Mouse (Mus musculus): ENCODE data around the gene Mipol1. TPM values are rescaled to one million over a fixed set of nuclear protein-coding genes. Genes with fewer than 3 reads are reported as not detected.

Gene Mipol1
- polyA plus RNA-seq, 1 experiment from 2014 or later = 7.7 TPM

DNA sequence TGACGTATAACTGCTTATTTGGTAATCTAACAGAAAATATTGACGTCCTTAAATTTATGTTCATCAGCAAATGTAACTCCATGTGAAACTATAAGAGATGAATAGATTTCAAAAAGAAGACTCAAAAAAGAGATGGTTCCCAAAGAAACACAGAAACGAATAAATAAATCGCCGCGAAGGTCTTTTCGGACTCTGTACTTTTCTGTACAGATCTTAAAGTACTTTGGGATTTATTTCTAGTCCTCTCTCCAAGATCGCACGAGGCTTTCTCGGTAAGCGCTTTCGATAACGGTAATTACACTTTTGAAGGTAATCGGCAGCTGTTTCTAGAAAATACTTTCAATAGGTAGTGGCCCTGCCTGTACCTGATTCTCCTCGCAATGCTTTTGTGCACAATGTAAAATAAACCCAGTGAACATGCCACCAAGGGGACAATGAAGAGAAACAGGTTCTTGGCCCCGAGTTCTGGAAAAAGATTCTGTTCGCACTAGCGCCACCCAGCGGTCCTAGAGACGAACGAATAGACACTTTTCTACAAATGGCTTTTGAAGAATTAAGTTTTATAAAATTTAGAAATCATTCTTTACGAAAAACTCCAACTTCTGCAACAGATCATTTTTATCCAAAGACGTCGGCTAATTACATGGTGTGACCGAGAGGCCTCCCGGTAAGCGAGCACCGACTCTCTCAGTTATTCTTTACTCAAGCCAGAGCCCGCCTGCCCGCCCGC is 314.6 kb downstream of the Mipol1 start:
- H3K27me3 ChIP-seq (ENCODE audit: control insufficient read depth, insufficient read depth, low read length) = peaks cover 92% of the 10 kb centered on the region
- no peaks in the 10 kb centered on the region for H3K9me3 ChIP-seq (ENCODE audit: control insufficient read depth, low read length)
- peak overlapping the region; percentile 44 to 52 for H3K4me3 ChIP-seq (ENCODE audit: control insufficient read depth in 1 of 2, insufficient read depth in 1 of 2, low read depth in 1 of 2, low read length in 2 of 2)
- H3K36me3 ChIP-seq (ENCODE audit: control insufficient read depth, insufficient read depth, low read length) = no peaks in the 10 kb centered on the region
- H3K4me1 ChIP-seq (ENCODE audit: control insufficient read depth in 2 of 2, insufficient read depth in 2 of 2, low read length in 2 of 2) = peaks cover 3 to 28% of the 10 kb centered on the region in 2 experiments; a peak in 3 of 4 replicates
- ATAC-seq (ENCODE audit: insufficient number of reproducible peaks, insufficient read depth, low FRiP score, low read depth) = no peak
- peak overlapping the region; percentile 96 for H3K4me2 ChIP-seq (ENCODE audit: low read length)
- peak overlapping the region; percentile 36; the same call in 1 of the 2 replicates for H3K9ac ChIP-seq (ENCODE audit: low read length)
- 3% methylated on average over 31 of the region's 31 CpGs for WGBS
- H3K27ac ChIP-seq (replicated peaks in 1 of 2; ENCODE audit: control insufficient read depth in 1 of 2, insufficient read depth in 1 of 2, low read depth in 2 of 2, low read length in 2 of 2) = no peak overlapping the region

DNA sequence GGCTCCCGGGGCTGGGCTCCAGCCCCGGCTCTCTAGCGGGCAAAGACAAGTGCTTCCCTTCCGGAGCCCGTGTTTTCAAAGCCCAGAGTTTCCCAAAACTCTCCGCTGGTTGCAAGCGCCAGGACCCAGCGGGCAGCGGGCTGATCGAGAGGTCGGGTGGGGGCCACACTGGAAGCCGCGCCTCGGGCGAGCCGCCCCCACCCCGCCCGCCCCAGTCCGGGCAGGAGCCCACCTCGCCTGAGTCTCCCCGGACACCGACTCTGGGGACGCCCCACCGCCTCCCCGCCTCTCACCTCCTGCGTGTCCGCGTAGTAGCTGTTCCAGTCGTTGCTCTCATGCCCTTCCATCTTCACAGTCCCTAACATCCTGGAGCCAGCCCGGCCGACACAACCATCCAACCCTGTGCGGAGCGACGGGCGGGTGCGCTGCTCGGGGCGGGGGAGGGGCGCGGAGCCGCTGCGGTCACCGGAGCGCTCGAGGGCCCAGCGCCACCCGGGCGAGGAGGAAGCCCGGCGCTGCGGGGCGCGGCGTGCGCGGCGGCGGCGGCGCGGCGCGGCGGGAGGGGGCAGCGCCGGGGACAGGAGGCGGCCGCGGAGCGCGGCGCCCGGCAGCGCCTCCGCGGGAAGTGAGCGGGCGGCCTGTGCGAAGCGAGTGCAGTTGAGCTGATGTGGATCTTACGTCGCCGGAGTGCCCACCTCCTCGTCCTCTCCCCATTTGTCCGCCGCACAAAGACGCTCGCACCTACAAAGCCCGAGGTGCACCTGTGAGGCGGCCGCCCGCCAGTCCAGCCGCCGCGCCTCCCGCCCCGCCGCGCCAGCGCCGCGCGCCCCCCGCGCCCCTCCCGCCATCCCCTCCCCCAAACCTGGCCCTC is 315.4 kb downstream of the Mipol1 start:
- Histone ChIP-seq H3K27ac (replicated peaks in 1 of 2; ENCODE audit: control insufficient read depth in 1 of 2, insufficient read depth in 1 of 2, low read depth in 2 of 2, low read length in 2 of 2) (no peak overlapping the region), H3K9me3 (ENCODE audit: control insufficient read depth, low read length) (no peaks in the 10 kb centered on the region), H3K4me2 (ENCODE audit: low read length) (peak overlapping the region; percentile 96), H3K4me3 (ENCODE audit: control insufficient read depth in 1 of 2, insufficient read depth in 1 of 2, low read depth in 1 of 2, low read length in 2 of 2) (peak overlapping the region; percentile 44 to 52), H3K27me3 (ENCODE audit: control insufficient read depth, insufficient read depth, low read length) (peaks cover 96% of the 10 kb centered on the region), H3K4me1 (ENCODE audit: control insufficient read depth in 2 of 2, insufficient read depth in 2 of 2, low read length in 2 of 2) (peaks cover 3 to 28% of the 10 kb centered on the region in 2 experiments; a peak in 3 of 4 replicates), H3K36me3 (ENCODE audit: control insufficient read depth, insufficient read depth, low read length) (no peaks in the 10 kb centered on the region), H3K9ac (ENCODE audit: low read length) (peak overlapping the region; percentile 36; the same call in 1 of the 2 replicates)
- under 1% methylated on average over 93 of the region's 106 CpGs for WGBS
- ATAC-seq (ENCODE audit: insufficient number of reproducible peaks, insufficient read depth, low FRiP score, low read depth) = 0 out of 2 replicates have a peak, but pooled peaks have one; percentile 49

Other genes with a start within 250 kb of the Mipol1 start
- 0.20 and 0.27 TPM in 2 replicates for gene Slc25a21, start 33.0 kb upstream of the Mipol1 start, polyA plus RNA-seq (2014; fragmentation: Nextera tagmentation; extraction: Ambion mirVana)
- 33.1 and 37.0 TPM in 2 replicates for gene Prps1l3, start within 50 bp of the Mipol1 start, polyA plus RNA-seq (2014; fragmentation: Nextera tagmentation; extraction: Ambion mirVana)